Comparison of ENCODE assay signal across 33 mouse cellular contexts in genomic region chr5:88348533-88348932, GRCm38 (mm10). TPM values are rescaled to one million over a fixed set of nuclear protein-coding genes. Genes with fewer than 3 reads are reported as not detected.
"Had no signal": no experiment of that assay in that cellular context is flagged by ENCODE, and none has a peak within 500 bp of the region (broad histone marks: within the 10 kb centered on the region; RNA-seq: fewer than 3 reads in every experiment).

No protein-coding gene starts in this region.

RNA-seq across cellular contexts. Expression of gene Amtn, which starts 27.4 kb away (rescaled TPM):
- total RNA-seq: common myeloid progenitor, adult 5-6 weeks; forebrain, postnatal 0 days; gastrocnemius, adult 18-20 months; gastrocnemius, adult 2 months; gastrocnemius, adult 8-10 months; gastrocnemius, postnatal 14 days; gastrocnemius, postnatal 25 days; gastrocnemius, postnatal 36 days; granulocyte monocyte progenitor cell, adult 5-6 weeks; heart, adult 18-20 months; heart, adult 2 months had no signal
- polyA plus RNA-seq: cortical plate, adult 2 months; embryonic facial prominence, embryonic 10.5 days; embryonic facial prominence, embryonic 11.5 days; embryonic facial prominence, embryonic 12.5 days; embryonic facial prominence, embryonic 13.5 days; embryonic facial prominence, embryonic 14.5 days; embryonic facial prominence, embryonic 15.5 days; erythroblast, embryonic 14.5 days; forebrain, embryonic 10.5 days; forebrain, embryonic 11.5 days; forebrain, embryonic 12.5 days; forebrain, embryonic 13.5 days; forebrain, embryonic 14.5 days; forebrain, embryonic 15.5 days; forebrain, embryonic 16.5 days; forebrain, postnatal 0 days; frontal cortex, adult 2 months; gonadal fat pad, adult 2 months; heart, embryonic 10.5 days; heart, embryonic 11.5 days had no signal

RNA-seq across cellular contexts. Expression of gene Prol1, which starts 31.4 kb away (rescaled TPM):
- total RNA-seq: common myeloid progenitor, adult 5-6 weeks; forebrain, postnatal 0 days; gastrocnemius, adult 18-20 months; gastrocnemius, adult 2 months; gastrocnemius, adult 8-10 months; gastrocnemius, postnatal 10 days; gastrocnemius, postnatal 14 days; gastrocnemius, postnatal 25 days; gastrocnemius, postnatal 36 days; gastrocnemius, postnatal 4 days; granulocyte monocyte progenitor cell, adult 5-6 weeks; heart, adult 18-20 months; heart, adult 2 months; heart, adult 8-10 months had no signal
- polyA plus RNA-seq: cortical plate, adult 2 months; embryonic facial prominence, embryonic 10.5 days; embryonic facial prominence, embryonic 11.5 days; embryonic facial prominence, embryonic 12.5 days; embryonic facial prominence, embryonic 13.5 days; embryonic facial prominence, embryonic 14.5 days; embryonic facial prominence, embryonic 15.5 days; erythroblast, embryonic 14.5 days; forebrain, embryonic 10.5 days; forebrain, embryonic 11.5 days; forebrain, embryonic 12.5 days; forebrain, embryonic 13.5 days; forebrain, embryonic 14.5 days; forebrain, embryonic 15.5 days; forebrain, embryonic 16.5 days; forebrain, postnatal 0 days; frontal cortex, adult 2 months; gonadal fat pad, adult 2 months; heart, adult 2 months; heart, embryonic 10.5 days; heart, embryonic 11.5 days had no signal
